Mouse (Mus musculus): ENCODE measurements at regions not wholly inside any gene's neighbourhood (a gene's known extent, or its start where the extent isn't known, plus 50 kb on each side); places are given as distances from the start of the nearest gene placed in this dataset.

DNA sequence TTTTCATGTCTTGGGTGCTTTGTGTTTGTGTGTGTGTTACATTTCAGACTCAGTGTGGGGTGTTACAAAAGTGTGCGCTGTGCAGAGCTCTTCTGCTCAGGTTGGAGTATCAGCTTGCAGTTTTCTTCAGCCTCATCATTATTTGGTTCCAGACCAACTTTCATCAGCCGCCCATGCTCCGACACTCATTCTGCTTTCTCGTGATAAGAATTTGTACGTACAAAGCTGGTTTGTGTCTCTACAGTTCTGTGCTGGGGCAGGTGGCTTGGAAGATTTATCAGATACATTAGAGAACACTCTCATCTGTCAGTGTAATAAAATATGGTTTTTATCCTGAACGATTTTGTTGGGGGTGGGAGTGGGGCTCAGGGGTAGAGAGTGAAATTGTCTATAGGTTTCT lies 332.8 kb upstream of the Tnp1 start:
- no peak for DNase-seq (ENCODE audit: low spot score in 2 of 2)

- DNase-seq (ENCODE audit: low spot score in 2 of 2), result no peak
These were observed 328.9 kb upstream of the Tnp1 start for GRCm38 (mm10) chr1:73344587-73344986.

DNA sequence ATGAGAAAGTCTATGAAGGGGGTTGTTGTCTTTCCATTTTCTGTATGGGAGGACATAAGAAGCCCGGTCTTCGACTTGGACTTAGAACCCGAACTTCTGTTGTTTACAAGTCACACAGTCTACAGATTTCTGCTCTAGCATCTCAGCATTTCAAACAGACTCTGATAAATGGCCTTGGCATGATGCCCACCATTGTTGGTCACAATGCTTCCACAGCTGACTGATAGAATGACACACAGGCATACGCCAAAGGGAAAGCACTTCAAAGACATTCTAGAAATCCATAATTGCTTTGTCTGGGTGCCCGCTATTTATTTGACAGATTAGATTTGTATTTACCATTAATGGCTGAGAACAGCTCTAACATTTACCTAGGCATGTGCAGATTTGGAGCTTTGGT lies 326.2 kb upstream of the Tnp1 start:
- DNase-seq (ENCODE audit: low spot score in 2 of 2), result no peak

- no peak for DNase-seq (ENCODE audit: low spot score in 2 of 2)
These were observed 321.7 kb upstream of the Tnp1 start for GRCm38 (mm10) chr1:73337401-73337800.

GRCm38 (mm10) chr1:73309556-73309955 lies 293.8 kb upstream of the Tnp1 start:
- no peak for DNase-seq (ENCODE audit: low spot score in 2 of 2)

GRCm38 (mm10) chr1:73308420-73308819 lies 292.7 kb upstream of the Tnp1 start:
- no peak for DNase-seq (ENCODE audit: low spot score in 2 of 2)

DNA sequence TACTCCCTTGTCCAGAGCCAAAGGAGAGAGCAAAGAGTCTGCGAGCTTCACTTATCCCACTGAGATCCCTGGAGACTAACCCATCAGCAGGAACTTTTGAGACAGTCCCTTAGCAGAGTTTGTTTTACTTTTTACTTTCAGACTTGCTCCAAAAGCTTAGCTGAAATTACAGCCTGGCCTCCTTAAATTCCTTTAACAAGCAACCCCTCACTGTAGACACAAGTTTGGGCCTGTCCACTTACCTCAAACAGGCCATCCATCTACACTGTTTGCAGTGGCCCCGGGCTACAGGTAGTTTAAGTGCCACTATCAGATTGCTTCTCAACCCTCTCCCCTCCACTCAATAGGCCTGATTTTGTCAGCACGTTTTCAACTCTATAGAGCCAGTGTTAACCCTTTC lies 291.5 kb upstream of the Tnp1 start:
- no peak for DNase-seq (ENCODE audit: low spot score in 2 of 2)

DNA sequence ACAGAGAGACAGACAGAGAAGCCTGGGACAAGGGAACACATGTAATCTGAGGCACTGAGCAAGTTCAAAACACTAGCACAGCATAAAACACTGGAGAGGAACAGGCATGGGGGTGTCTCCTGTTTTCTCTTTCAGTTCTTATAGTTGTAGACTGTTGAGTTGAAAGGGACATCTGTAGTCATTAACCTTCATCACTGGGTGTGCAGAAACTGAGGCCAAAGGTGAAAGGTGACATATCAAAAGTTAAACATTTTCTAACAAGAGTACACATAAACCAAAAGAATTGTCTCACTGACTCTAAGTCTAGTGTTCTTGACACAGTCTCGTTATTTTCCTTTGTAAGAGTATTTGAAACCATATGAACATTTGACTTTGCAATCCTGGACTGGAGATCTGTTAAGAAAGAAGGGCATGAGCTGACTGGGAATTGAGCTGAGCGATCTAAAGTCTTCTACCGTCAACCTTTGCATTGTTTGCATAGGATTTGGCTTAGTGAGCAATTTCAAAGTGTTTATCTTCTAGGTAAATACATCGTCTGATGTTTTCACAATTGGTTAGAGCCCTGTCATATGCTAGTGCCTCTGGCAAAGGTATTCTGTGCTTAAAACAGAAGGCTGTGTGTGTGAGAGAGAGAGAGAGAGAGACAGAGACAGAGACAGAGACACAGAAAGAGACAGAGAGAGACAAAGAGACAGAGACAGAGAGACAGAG lies 284.4 kb upstream of the Tnp1 start:
- no peak for DNase-seq (ENCODE audit: low spot score in 2 of 2)

DNA sequence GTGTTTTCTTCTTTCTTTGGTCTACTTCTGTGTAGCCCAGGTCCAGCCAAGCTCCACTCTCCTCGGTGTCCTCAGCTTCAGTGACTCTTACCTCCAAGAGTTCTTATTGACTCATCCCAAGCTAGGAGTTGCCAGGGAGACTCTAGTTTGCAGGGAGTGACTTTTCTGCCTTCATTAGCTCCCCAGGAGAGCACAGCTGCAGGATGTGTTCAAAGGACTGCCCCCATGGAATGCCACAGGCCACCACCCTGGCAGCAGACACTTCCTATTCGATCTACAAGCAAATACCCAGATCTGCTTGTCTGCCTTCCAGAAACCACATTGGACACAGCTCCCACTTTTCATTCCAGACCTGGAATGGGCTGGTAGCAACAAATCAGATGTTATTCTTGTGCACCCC lies 269.6 kb upstream of the Tnp1 start:
- no peak for DNase-seq (ENCODE audit: low spot score in 2 of 2)

- DNase-seq (ENCODE audit: low spot score in 2 of 2), result no peak
These were observed 258.8 kb upstream of the Tnp1 start for GRCm38 (mm10) chr1:73274480-73274879.

GRCm38 (mm10) chr1:73270787-73271391 lies 255.2 kb upstream of the Tnp1 start:
- DNase-seq (ENCODE audit: low spot score in 2 of 2), result no peak

DNA sequence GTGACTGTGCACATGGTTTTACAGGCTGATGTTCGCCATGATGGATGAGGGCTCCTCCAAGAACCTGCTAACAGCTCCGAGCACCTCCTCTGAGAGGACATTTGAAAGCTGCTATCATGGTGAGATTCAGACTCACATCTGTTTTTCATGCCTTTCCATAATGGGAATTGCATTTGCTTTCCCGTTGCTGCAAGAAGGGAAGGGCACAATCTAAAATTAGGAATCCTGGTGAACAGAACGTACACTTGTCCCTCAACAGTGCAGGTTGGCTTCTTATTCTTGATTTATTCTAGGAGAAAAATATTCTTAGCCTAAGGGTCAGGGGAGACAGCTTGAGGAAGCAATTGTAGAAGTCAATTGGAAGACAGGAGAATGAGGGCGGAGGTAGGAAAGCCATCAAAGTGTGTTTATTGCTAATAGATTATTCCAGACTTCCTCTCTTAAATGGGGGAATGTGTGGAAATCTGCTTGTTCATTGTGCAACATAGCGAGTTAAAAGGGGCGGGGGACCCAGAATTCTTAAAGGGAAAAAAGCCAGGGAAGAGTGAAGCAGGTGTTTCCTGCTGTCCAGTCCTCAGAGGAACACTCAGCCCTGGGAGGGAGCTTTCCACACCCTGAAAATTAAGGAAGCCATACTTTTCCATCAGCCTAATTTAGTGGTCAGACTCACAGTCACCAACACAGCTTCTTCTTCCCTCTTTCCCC lies 253.5 kb upstream of the Tnp1 start:
- DNase-seq (ENCODE audit: low spot score in 2 of 2), result no peak

- no peak for DNase-seq (ENCODE audit: low spot score in 2 of 2)
These were observed 249.3 kb upstream of the Tnp1 start for GRCm38 (mm10) chr1:73265009-73265408.

DNA sequence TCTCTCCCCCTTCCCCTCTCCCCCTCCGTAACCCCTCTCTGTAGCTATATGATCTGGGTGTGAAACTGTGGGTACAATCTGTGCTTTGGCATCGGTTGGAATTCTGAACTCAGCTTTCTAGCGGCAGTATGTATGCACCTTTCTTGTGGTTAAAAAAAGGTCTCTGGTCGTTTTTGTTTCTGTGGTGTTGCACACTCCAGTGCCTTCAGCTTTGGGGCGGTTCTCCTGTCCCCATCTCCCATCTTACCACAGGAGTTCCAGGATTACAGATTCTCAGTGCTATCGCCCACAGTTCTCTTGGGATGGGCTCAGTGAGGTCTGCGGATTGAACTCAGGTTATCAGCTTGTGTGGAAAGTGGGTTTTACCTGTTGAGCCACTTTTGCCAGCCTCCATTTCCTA lies 248.5 kb upstream of the Tnp1 start:
- no peak for DNase-seq (ENCODE audit: low spot score in 2 of 2)

GRCm38 (mm10) chr1:73259525-73260098 lies 243.9 kb upstream of the Tnp1 start:
- no peak for DNase-seq (ENCODE audit: low spot score in 2 of 2)

- no peak for DNase-seq (ENCODE audit: low spot score in 2 of 2)
These were observed 241.6 kb upstream of the Tnp1 start for GRCm38 (mm10) chr1:73257263-73257662.

DNA sequence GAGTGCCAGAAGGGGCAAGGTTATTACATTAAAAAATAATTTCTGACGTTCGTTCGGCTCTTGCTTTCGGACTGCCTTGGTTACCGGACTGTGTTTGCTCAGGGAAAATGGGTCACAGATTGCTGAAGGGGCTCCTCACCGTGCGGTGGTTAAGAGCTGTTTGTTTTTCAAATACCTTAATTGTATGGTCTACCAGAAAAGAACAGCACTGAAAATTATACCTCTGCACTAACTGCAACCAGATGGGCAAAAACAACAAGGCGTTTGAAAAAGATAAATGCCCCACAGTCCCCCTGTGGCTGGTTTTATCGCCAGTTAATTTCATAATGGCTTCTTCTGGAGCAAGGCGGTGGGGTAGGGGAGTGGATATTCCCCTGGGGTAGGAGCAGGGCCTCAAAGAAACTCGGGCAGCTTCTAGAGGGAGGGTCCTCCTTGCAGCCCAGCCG lies 236.2 kb upstream of the Tnp1 start:
- DNase-seq (ENCODE audit: low spot score in 2 of 2), result no peak

DNA sequence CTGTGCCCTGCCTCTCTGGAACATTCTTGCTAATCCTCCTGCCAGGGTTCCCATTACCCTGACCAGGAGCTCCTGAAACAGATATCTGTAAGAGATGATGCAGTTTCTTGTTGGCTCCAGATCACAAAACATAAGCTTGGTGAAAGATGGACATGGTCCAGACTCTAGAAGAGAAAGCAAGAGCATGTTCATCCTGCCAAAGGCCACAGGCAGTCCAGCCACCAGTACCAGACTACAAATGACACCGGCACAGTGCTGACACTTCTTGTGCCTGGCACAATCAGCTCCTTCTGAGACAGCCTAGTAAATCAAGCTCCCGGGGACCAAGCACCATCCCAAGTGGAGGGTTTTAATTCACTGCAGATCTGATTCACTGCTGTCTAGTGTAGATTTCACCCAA lies 228.3 kb upstream of the Tnp1 start:
- no peak for DNase-seq (ENCODE audit: low spot score in 2 of 2)

DNA sequence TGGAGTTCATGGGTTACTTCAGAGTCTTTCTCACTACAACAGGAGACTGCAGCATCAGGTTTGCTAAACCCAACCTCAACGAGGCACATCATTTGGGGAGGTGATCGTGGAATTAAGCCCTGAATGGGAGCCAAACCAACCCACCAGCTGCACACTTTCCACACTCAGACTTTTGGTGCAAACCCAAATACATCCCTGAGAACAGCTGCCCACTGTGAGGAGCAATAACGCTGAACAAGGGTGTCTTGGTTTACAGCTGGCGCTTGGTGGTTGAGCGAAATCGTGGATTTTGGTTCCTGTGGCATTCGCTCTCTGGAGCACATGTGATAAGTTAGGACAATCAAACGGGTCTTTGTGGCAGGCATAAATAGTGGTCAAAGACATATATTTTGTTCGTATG lies 226.6 kb upstream of the Tnp1 start:
- DNase-seq (ENCODE audit: low spot score in 2 of 2), result no peak

DNA sequence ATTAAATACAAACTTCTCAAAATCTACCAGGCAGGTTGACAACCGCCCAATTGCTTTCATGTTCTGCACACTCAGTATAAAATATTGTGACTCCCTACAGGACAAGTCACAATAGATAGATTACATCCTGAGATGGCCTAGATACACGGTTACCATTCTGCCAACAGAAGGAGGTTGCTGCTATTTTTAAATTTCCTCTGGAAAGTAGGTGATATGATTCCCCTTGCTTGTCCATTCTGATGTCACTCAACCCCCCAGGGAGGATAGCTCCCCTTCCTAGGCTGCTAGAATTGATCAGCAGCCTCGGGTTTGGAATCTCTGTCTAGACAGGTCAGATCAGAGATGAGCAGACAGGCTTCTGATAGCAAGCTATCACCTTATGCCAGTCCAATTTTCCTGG lies 221.2 kb upstream of the Tnp1 start:
- no peak for DNase-seq (ENCODE audit: low spot score in 2 of 2)

DNA sequence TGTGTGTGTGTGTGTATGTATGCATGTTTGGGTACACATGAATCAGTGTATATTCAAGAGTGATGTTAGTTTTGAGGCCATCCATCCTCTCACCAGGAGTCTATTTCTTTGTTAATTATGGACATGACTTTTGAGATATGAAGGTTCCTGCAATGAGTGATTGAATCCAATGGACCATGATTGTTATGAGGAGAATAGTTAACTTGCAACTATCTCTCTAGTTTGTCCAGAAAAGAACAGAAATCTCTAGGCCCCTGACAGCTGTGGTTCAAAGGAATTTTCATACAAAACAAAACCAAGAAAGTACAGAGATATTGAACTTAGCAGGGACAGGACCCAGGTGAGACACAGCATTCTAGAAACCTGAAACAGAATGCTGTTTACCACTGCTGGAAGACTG lies 217.9 kb upstream of the Tnp1 start:
- DNase-seq (ENCODE audit: low spot score in 2 of 2), result no peak

DNA sequence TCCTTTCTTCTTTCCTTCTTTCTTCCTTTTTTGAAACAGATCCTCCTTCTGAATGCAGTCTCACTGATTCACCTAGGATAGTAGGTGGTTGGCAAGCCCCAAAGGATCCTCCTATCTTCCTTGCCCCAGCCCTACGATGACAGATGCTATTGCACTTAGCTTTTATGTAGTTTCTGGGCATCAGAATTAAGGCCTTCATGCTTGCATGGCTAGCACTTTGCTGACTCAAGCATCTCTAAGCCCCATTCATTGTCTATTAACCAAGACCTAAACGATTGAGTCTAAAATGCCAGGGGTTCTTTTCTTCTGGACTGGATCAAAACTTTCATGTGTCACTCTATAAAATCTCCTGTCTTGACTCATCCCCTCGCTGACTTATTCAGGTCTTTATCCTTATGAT lies 217.3 kb upstream of the Tnp1 start:
- DNase-seq (ENCODE audit: low spot score in 2 of 2), result no peak

GRCm38 (mm10) chr1:73230611-73231010 lies 214.9 kb upstream of the Tnp1 start:
- DNase-seq (ENCODE audit: low spot score in 2 of 2), result no peak
